ENCODE assay signal across 21 mouse cellular contexts in the genomic region with DNA sequence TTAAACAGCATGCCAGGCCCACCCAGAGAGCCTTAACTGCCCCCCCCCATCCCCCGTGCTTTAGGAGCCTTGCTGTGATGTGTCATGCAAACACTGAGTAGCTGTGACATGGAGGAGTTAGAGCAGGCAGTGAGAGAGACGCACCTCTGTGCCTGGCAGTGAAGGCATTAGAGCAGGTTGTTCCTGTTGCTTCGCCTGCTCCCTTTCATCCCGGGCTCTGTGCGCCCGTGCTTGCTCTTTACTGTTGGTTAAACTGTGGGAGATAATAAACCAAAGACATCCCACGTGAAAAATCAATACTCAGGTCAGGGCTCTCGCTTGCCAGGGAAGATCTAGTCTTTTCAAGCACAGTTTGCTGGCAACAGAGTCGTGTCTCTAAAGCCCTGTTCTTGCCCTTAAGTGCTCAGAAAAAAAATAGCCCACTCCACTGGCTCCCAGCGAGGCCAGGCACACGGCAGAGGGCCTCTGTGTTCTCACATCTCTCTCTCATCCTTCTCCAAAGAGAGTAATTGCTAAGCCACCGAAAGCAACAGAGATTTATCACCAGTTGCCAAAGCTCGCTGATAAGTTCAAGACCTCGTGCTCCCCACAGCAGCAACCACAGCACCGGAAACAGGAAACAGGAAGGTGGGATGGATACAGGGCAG.
DNase-seq lines count a peak whose midpoint lies in the region; ATAC-seq lines count a peak whose summit lies in the region.
"Had no signal": no experiment of that assay in that cellular context is flagged by ENCODE, and none has a peak within 500 bp of the region (broad histone marks: within the 10 kb centered on the region; RNA-seq: fewer than 3 reads in every experiment).

No protein-coding gene starts in this region.

- H3K27ac ChIP-seq in intestine, embryonic 16.5 days (ENCODE audit: low read length): no peak overlapping the region
- no peak overlapping the region for H3K27ac ChIP-seq in intestine, embryonic 15.5 days
- H3K27ac ChIP-seq: embryonic facial prominence, embryonic 12.5 days; hindbrain, embryonic 12.5 days; kidney, embryonic 15.5 days; neural tube, embryonic 12.5 days had no signal

- H3K36me3 ChIP-seq in intestine, embryonic 16.5 days (ENCODE audit: control insufficient read depth, insufficient read depth, low read length): no peaks in the 10 kb centered on the region
- no peaks in the 10 kb centered on the region for H3K36me3 ChIP-seq in intestine, embryonic 15.5 days
- H3K36me3 ChIP-seq: embryonic facial prominence, embryonic 12.5 days; hindbrain, embryonic 12.5 days; kidney, embryonic 15.5 days; neural tube, embryonic 12.5 days had no signal

- peak; percentile 18 for DNase-seq in embryo, embryonic 10 days (ENCODE audit: low spot score)
- no peak for DNase-seq in embryo, embryonic 9.5 days (ENCODE audit: extremely low spot score)
- DNase-seq in thymus, postnatal 14 days: peak; percentile 36
- DNase-seq in thymus, postnatal 10 days (ENCODE audit: low spot score in 2 of 2): no peak
- peak; percentile 31 for DNase-seq in thymus, postnatal 4 days
- DNase-seq: adrenal gland, postnatal 25 days; cerebellum, adult 18-20 months; cerebellum, postnatal 25 days; gastrocnemius, postnatal 25 days; heart, postnatal 10 days; right cerebral cortex, postnatal 14 days had no signal

- H3K9ac ChIP-seq in intestine, embryonic 16.5 days (ENCODE audit: low read depth, low read length): no peak overlapping the region
- H3K9ac ChIP-seq in intestine, embryonic 15.5 days: no peak overlapping the region
- H3K9ac ChIP-seq: embryonic facial prominence, embryonic 12.5 days; hindbrain, embryonic 12.5 days; kidney, embryonic 15.5 days; neural tube, embryonic 12.5 days had no signal

- ATAC-seq in intestine, embryonic 16.5 days: no peak
- ATAC-seq in intestine, embryonic 15.5 days: no peak
- no peak for ATAC-seq in monocyte, adult 5-6 weeks (replicated peaks; ENCODE audit: insufficient number of reproducible peaks, low FRiP score, low TSS enrichment, poor library complexity, severe bottlenecking)
- ATAC-seq: forebrain, embryonic 16.5 days; inflammation-experienced regulatory T-cells, adult 6 months; lung, postnatal 0 days had no signal

- peaks cover 4% of the 10 kb centered on the region; the same call in 1 of the 2 replicates for H3K4me1 ChIP-seq in intestine, embryonic 16.5 days (ENCODE audit: control insufficient read depth, insufficient read depth, low read length)
- 0 out of 2 replicates have a peak, but pooled peaks cover 4% of the 10 kb centered on the region for H3K4me1 ChIP-seq in intestine, embryonic 15.5 days (replicated peaks)
- H3K4me1 ChIP-seq: embryonic facial prominence, embryonic 12.5 days; kidney, embryonic 15.5 days had no signal

- H3K4me2 ChIP-seq in intestine, embryonic 16.5 days (ENCODE audit: low read depth, low read length): 0 out of 2 replicates have a peak overlapping the region, but pooled peaks have one; percentile 6
- H3K4me2 ChIP-seq in intestine, embryonic 15.5 days (replicated peaks): no peak overlapping the region
- H3K4me2 ChIP-seq: embryonic facial prominence, embryonic 12.5 days; hindbrain, embryonic 12.5 days; kidney, embryonic 15.5 days; neural tube, embryonic 12.5 days had no signal

- H3K4me3 ChIP-seq in intestine, embryonic 16.5 days (ENCODE audit: low read length): no peak overlapping the region
- H3K4me3 ChIP-seq in intestine, embryonic 15.5 days (replicated peaks): no peak overlapping the region
- H3K4me3 ChIP-seq: embryonic facial prominence, embryonic 12.5 days; hindbrain, embryonic 12.5 days; kidney, embryonic 15.5 days; neural tube, embryonic 12.5 days had no signal

- WGBS in intestine, embryonic 16.5 days: 15% methylated on average over 15 of the region's 15 CpGs
- WGBS in intestine, embryonic 15.5 days: 19% methylated on average over 15 of the region's 15 CpGs

- H3K9me3 ChIP-seq in intestine, embryonic 16.5 days (ENCODE audit: control insufficient read depth, low read length): no peaks in the 10 kb centered on the region
- no peaks in the 10 kb centered on the region for H3K9me3 ChIP-seq in intestine, embryonic 15.5 days
- H3K9me3 ChIP-seq: embryonic facial prominence, embryonic 12.5 days; hindbrain, embryonic 12.5 days; kidney, embryonic 15.5 days; neural tube, embryonic 12.5 days had no signal

- no peaks in the 10 kb centered on the region for H3K27me3 ChIP-seq in intestine, embryonic 16.5 days (replicated peaks; ENCODE audit: control insufficient read depth, insufficient read depth, low read length)
- no peaks in the 10 kb centered on the region for H3K27me3 ChIP-seq in intestine, embryonic 15.5 days (replicated peaks)
- H3K27me3 ChIP-seq: embryonic facial prominence, embryonic 12.5 days; hindbrain, embryonic 12.5 days; kidney, embryonic 15.5 days; neural tube, embryonic 12.5 days had no signal

Comparison
In these comparisons a context has a peak if more than half of its experiments do, and no peak if none do; other contexts are left out.
1. DNase-seq: peak in embryo, embryonic 10 days (single experiment), thymus, postnatal 14 days (single experiment) and thymus, postnatal 4 days (single experiment); none in embryo, embryonic 9.5 days (single experiment) and thymus, postnatal 10 days (0 of 2).